Mouse (Mus musculus) cortical plate, adult 2 months (tissue): ENCODE results near the gene Aldh1a1. TPM values are rescaled to one million over a fixed set of nuclear protein-coding genes. Genes with fewer than 3 reads are reported as not detected.
"Not testable (repeated sequence)": the region's sequence is repeated elsewhere in the genome, so short reads cannot be mapped to it uniquely, and the experiment has no call there.

ENCODE experiments used
- H3K27ac ChIP-seq: fragments of 200-500 bp; 2 replicates; pipeline ENCODE4 v1.5.1; 2012; ENCODE audit warnings: low read length, control low read depth, inconsistent platforms; ENCODE audit not compliant: insufficient read depth
- H3K4me1 ChIP-seq: fragments of 200-500 bp; 2 replicates; pipeline ENCODE4 v1.6.1; 2011; ENCODE audit warnings: low read length; ENCODE audit not compliant: control insufficient read depth, insufficient read depth
- H3K4me3 ChIP-seq: fragments of 200-500 bp; 2 replicates; pipeline ENCODE4 v1.5.1; 2011; ENCODE audit warnings: mild to moderate bottlenecking, low read length, control low read depth; ENCODE audit not compliant: insufficient read depth
- CTCF ChIP-seq: fragments of 200-500 bp; IDR thresholded peaks from 2 replicates; pipeline ENCODE4 v1.5.1; 2011; ENCODE audit warnings: mild to moderate bottlenecking, control low read depth, low read length; ENCODE audit not compliant: insufficient read depth; ENCODE audit errors: extremely low read depth
- POLR2A ChIP-seq: fragments of 200-500 bp; IDR thresholded peaks from 2 replicates; pipeline ENCODE4 v1.6.1; 2011; ENCODE audit warnings: mild to moderate bottlenecking, low read length, control low read depth; ENCODE audit not compliant: insufficient read depth; ENCODE audit errors: extremely low read depth
- polyA plus RNA-seq: library from polyadenylated mRNA; depleted of rRNA; stranded (reverse); fragments of >200 nt; gene quantifications from 2 replicates; pipeline ENCODE4 v1.2.3, GENCODE M21; 2012; rRNA removed

Aldh1a1 gene
- polyA plus RNA-seq, 1 experiment = 78.3 TPM

GRCm38 (mm10) chr19:20623416-20623815 is 130.9 kb downstream of the Aldh1a1 start:
- TF ChIP-seq CTCF (no peak), POLR2A (no peak)

GRCm38 (mm10) chr19:20631020-20631419 is 138.5 kb downstream of the Aldh1a1 start:
- TF ChIP-seq POLR2A (no peak), CTCF (no peak)
- Histone ChIP-seq H3K27ac (no peak overlapping the region), H3K4me3 (no peak overlapping the region), H3K4me1 (no peaks in the 10 kb centered on the region)

More at GRCm38 (mm10) chr19:20623416-20623815, 130.9 kb downstream of the Aldh1a1 start:
- Histone ChIP-seq H3K4me1 (no peaks in the 10 kb centered on the region), H3K4me3 (no peak overlapping the region), H3K27ac (no peak overlapping the region)

- TF ChIP-seq CTCF (no peak), POLR2A (no peak)
- no peak overlapping the region for H3K27ac ChIP-seq
- no peaks in the 10 kb centered on the region for H3K4me1 ChIP-seq
- no peak overlapping the region for H3K4me3 ChIP-seq
Observed at GRCm38 (mm10) chr19:20633876-20634691, 141.6 kb downstream of the Aldh1a1 start.

- no peak for TF ChIP-seq POLR2A
- TF ChIP-seq CTCF = 0 out of 2 replicates have a peak, but pooled peaks have one; percentile 12
- Histone ChIP-seq H3K27ac (no peak overlapping the region), H3K4me3 (no peak overlapping the region), H3K4me1 (no peaks in the 10 kb centered on the region)
Observed at GRCm38 (mm10) chr19:20644346-20644745, 151.8 kb downstream of the Aldh1a1 start.

- H3K27ac ChIP-seq, H3K4me3 ChIP-seq, H3K4me1 ChIP-seq: not testable (repeated sequence)
Observed at GRCm38 (mm10) chr19:20647496-20647895, 155.0 kb downstream of the Aldh1a1 start.

GRCm38 (mm10) chr19:20650008-20650407 is 157.5 kb downstream of the Aldh1a1 start:
- Histone ChIP-seq H3K27ac (no peak overlapping the region), H3K4me1 (no peaks in the 10 kb centered on the region), H3K4me3 (no peak overlapping the region)
- TF ChIP-seq POLR2A (no peak), CTCF (no peak)

GRCm38 (mm10) chr19:20653082-20653676 is 160.7 kb downstream of the Aldh1a1 start:
- Histone ChIP-seq H3K27ac (no peak overlapping the region), H3K4me3 (no peak overlapping the region), H3K4me1 (no peaks in the 10 kb centered on the region)
- no peak for TF ChIP-seq CTCF
- TF ChIP-seq POLR2A = no peak

GRCm38 (mm10) chr19:20654141-20654873 is 161.8 kb downstream of the Aldh1a1 start:
- TF ChIP-seq CTCF (no peak), POLR2A (no peak)
- no peak overlapping the region for H3K27ac ChIP-seq
- H3K4me3 ChIP-seq = no peak overlapping the region
- no peaks in the 10 kb centered on the region for H3K4me1 ChIP-seq

- no peak for TF ChIP-seq POLR2A
- H3K4me3 ChIP-seq = no peak overlapping the region
- H3K4me1 ChIP-seq = no peaks in the 10 kb centered on the region
- H3K27ac ChIP-seq = no peak overlapping the region
Observed at GRCm38 (mm10) chr19:20677697-20678355, 185.3 kb downstream of the Aldh1a1 start.

Other genes starting within 250 kb of the Aldh1a1 start
- gene Anxa1, start 101.8 kb upstream of the Aldh1a1 start, polyA plus RNA-seq = 1.8 and 2.3 TPM in 2 replicates
- gene Aldh1a7, start 234.8 kb downstream of the Aldh1a1 start, polyA plus RNA-seq = 0.66 and 0.92 TPM in 2 replicates